Mouse (Mus musculus): ENCODE results near the gene Prm2. TPM values are rescaled to one million over a fixed set of nuclear protein-coding genes. Genes with fewer than 3 reads are reported as not detected.

Gene Prm2
- polyA plus RNA-seq (2015; fragmentation: Nextera tagmentation; extraction: Ambion mirVana): not detected in 2 replicates

GRCm38 (mm10) chr16:10796034-10796433 lies at the start of gene Prm2:
Gene Prm2, minus strand, starts transcription at chr16:10796134.

GRCm38 (mm10) chr16:10834911-10835587 lies 39.1 kb upstream of the Prm2 start, which contains the start of gene Rmi2:
Gene Rmi2, plus strand, starts transcription at chr16:10835059.

GRCm38 (mm10) chr16:10812865-10813371 lies 17.0 kb upstream of the Prm2 start, which contains the start of gene Gm11172:
Gene Gm11172, plus strand, starts transcription at chr16:10812915.

GRCm38 (mm10) chr16:10805789-10806527 lies 10.0 kb upstream of the Prm2 start, which contains the start of gene Prm1:
Gene Prm1, minus strand, starts transcription at chr16:10805839.

GRCm38 (mm10) chr16:10790702-10791101 lies 5.2 kb downstream of the Prm2 start, which contains the start of gene Prm3:
Gene Prm3, minus strand, starts transcription at chr16:10790914.

GRCm38 (mm10) chr16:10788271-10788670 lies 7.7 kb downstream of the Prm2 start, which contains the start of gene Tnp2:
Gene Tnp2, minus strand, starts transcription at chr16:10788660.

GRCm38 (mm10) chr16:10785371-10786231 lies 10.3 kb downstream of the Prm2 start, which contains the start of gene Socs1:
Gene Socs1, minus strand, starts transcription at chr16:10785536.

Other genes starting within 250 kb of the Prm2 start
- gene Socs1, start 10.6 kb downstream of the Prm2 start, polyA plus RNA-seq (2015; fragmentation: Nextera tagmentation; extraction: Ambion mirVana): 4.3 and 6.8 TPM in 2 replicates
- not detected in 2 replicates for gene Tnp2, start 7.5 kb downstream of the Prm2 start, polyA plus RNA-seq (2015; fragmentation: Nextera tagmentation; extraction: Ambion mirVana)
- not detected in 2 replicates for gene Prm3, start 5.2 kb downstream of the Prm2 start, polyA plus RNA-seq (2015; fragmentation: Nextera tagmentation; extraction: Ambion mirVana)
- not detected in 2 replicates for gene Prm1, start 9.7 kb upstream of the Prm2 start, polyA plus RNA-seq (2015; fragmentation: Nextera tagmentation; extraction: Ambion mirVana)
- not detected in 2 replicates for gene Gm11172, start 16.8 kb upstream of the Prm2 start, polyA plus RNA-seq (2015; fragmentation: Nextera tagmentation; extraction: Ambion mirVana)
- gene Rmi2, start 38.9 kb upstream of the Prm2 start, polyA plus RNA-seq (2015; fragmentation: Nextera tagmentation; extraction: Ambion mirVana): 0.41 and 0.60 TPM in 2 replicates